Mouse (Mus musculus): ENCODE data around the gene Nmur1. TPM values are rescaled to one million over a fixed set of nuclear protein-coding genes. Genes with fewer than 3 reads are reported as not detected.

Nmur1 gene
- total RNA-seq (2012; rRNA removed) (not detected in 2 replicates), polyA plus RNA-seq (2012; ENCODE audit: insufficient read depth in 1 of 2, insufficient read length in 2 of 2, low read depth in 1 of 2, low replicate concordance in 2 of 2, missing spikeins in 1 of 2) (not detected)

GRCm38 (mm10) chr1:86426128-86426527, at the start of gene Nmur1, which contains the start of gene Tex44:
TSS of gene Nmur1 (minus strand) at chr1:86426228.
TSS of gene Tex44 (plus strand) at chr1:86426329.
- H3K27me3 ChIP-seq (ENCODE audit: control insufficient read depth in 1 of 2, insufficient read depth in 2 of 2, low read length in 2 of 2): no peaks in the 10 kb centered on the region
- no peaks in the 10 kb centered on the region for H3K79me2 ChIP-seq (ENCODE audit: control insufficient read depth, insufficient read depth, low read length, poor library complexity)
- TF ChIP-seq GATA1 (IDR thresholded peaks at IDR 0.05; ENCODE audit: low read depth, low read length) (no peak), MEF2A (IDR thresholded peaks at IDR 0.05; ENCODE audit: extremely low read depth, insufficient replicate concordance, low read depth, low read length, poor library complexity, severe bottlenecking) (no peak), TBP (IDR thresholded peaks at IDR 0.05; ENCODE audit: low read depth, low read length) (no peak), SMC3 (IDR thresholded peaks at IDR 0.05; ENCODE audit: low read depth, low read length) (no peak), CHD2 (IDR thresholded peaks at IDR 0.05; ENCODE audit: low read length) (no peak), ZNF384 (IDR thresholded peaks at IDR 0.05; ENCODE audit: low read depth, low read length) (no peak), E2F4 (IDR thresholded peaks at IDR 0.05; ENCODE audit: borderline replicate concordance, low read depth, low read length) (no peak), GABPA (IDR thresholded peaks at IDR 0.05; ENCODE audit: low read depth, low read length) (no peak)
- H3K9me3 ChIP-seq (replicated peaks; ENCODE audit: insufficient read depth, low read length): no peaks in the 10 kb centered on the region
- H3K9ac ChIP-seq (ENCODE audit: control insufficient read depth, low read depth, low read length, poor library complexity, severe bottlenecking): no peak within 1 kb of the TSS
- H3K36me3 ChIP-seq (ENCODE audit: control insufficient read depth in 1 of 2, insufficient read depth in 2 of 2, low read length in 2 of 2): no peaks in the 10 kb centered on the region
- no peak within 1 kb of the TSS for H3K27ac ChIP-seq (ENCODE audit: control insufficient read depth, low read depth, low read length)
- no peaks in the 10 kb centered on the region for H3K4me1 ChIP-seq (ENCODE audit: control insufficient read depth in 1 of 2, insufficient read depth in 2 of 2, low read length in 2 of 2)
- no peak within 1 kb of the TSS for H3K4me3 ChIP-seq (ENCODE audit: control insufficient read depth in 1 of 2, insufficient read depth in 1 of 2, low read depth in 2 of 2, low read length in 2 of 2)
- no peak for DNase-seq (ENCODE audit: low read depth, low spot score)

GRCm38 (mm10) chr1:86473109-86473760, 47.2 kb upstream of the Nmur1 start:
- H3K4me1 ChIP-seq (ENCODE audit: control insufficient read depth in 1 of 2, insufficient read depth in 2 of 2, low read length in 2 of 2): peaks cover 10 to 14% of the 10 kb centered on the region in 2 experiments
- peak overlapping the region; percentile 86 for H3K9ac ChIP-seq (ENCODE audit: control insufficient read depth, low read depth, low read length, poor library complexity, severe bottlenecking)

More at GRCm38 (mm10) chr1:86473109-86473760, 47.2 kb upstream of the Nmur1 start:
- Histone ChIP-seq H3K27me3 (ENCODE audit: control insufficient read depth in 1 of 2, insufficient read depth in 2 of 2, low read length in 2 of 2) (no peaks in the 10 kb centered on the region), H3K4me3 (ENCODE audit: control insufficient read depth in 1 of 2, insufficient read depth in 1 of 2, low read depth in 2 of 2, low read length in 2 of 2) (no peak overlapping the region), H3K36me3 (ENCODE audit: control insufficient read depth in 1 of 2, insufficient read depth in 2 of 2, low read length in 2 of 2) (peaks cover 0 to 5% of the 10 kb centered on the region in 2 experiments; a peak in 2 of 4 replicates), H3K79me2 (ENCODE audit: control insufficient read depth, insufficient read depth, low read length, poor library complexity) (peaks cover 4% of the 10 kb centered on the region; the same call in 1 of the 2 replicates), H3K27ac (ENCODE audit: control insufficient read depth, low read depth, low read length) (peak overlapping the region; percentile 82; the same call in 1 of the 2 replicates), H3K9me3 (replicated peaks; ENCODE audit: insufficient read depth, low read length) (no peaks in the 10 kb centered on the region)
- no peak for DNase-seq (ENCODE audit: low read depth, low spot score)
- no peak for TF ChIP-seq E2F4 (IDR thresholded peaks at IDR 0.05; ENCODE audit: borderline replicate concordance, low read depth, low read length)
- no peak for TF ChIP-seq POLR2A (IDR thresholded peaks at IDR 0.05; ENCODE audit: control insufficient read depth in 1 of 2, insufficient read depth in 1 of 2, low read depth in 1 of 2, low read length in 2 of 2, poor library complexity in 1 of 2)
- TF ChIP-seq MXI1 (IDR thresholded peaks at IDR 0.05; ENCODE audit: low read depth, low read length): no peak
- no peak for TF ChIP-seq GABPA (IDR thresholded peaks at IDR 0.05; ENCODE audit: low read depth, low read length)
- TF ChIP-seq RCOR1 (IDR thresholded peaks at IDR 0.05; ENCODE audit: low read depth, low read length): no peak
- TF ChIP-seq TAL1 (IDR thresholded peaks at IDR 0.05; ENCODE audit: low read length): no peak
- TF ChIP-seq NELFE (IDR thresholded peaks at IDR 0.05; ENCODE audit: low read depth, low read length): no peak
- TF ChIP-seq SMC3 (IDR thresholded peaks at IDR 0.05; ENCODE audit: low read depth, low read length): no peak
- TF ChIP-seq HCFC1 (IDR thresholded peaks at IDR 0.05; ENCODE audit: low read depth, low read length): no peak
- no peak for TF ChIP-seq ZMIZ1 (IDR thresholded peaks at IDR 0.05; ENCODE audit: low read depth, low read length)
- TF ChIP-seq USF2 (IDR thresholded peaks at IDR 0.05; ENCODE audit: borderline replicate concordance in 1 of 2, insufficient read depth in 1 of 2, low read depth in 1 of 2, low read length in 2 of 2): no peak
- no peak for TF ChIP-seq CHD1 (IDR thresholded peaks at IDR 0.05; ENCODE audit: low read depth, low read length)
- TF ChIP-seq MAFK (IDR thresholded peaks at IDR 0.05; ENCODE audit: borderline replicate concordance, low read depth, low read length): no peak
- no peak for TF ChIP-seq JUND (IDR thresholded peaks at IDR 0.05; ENCODE audit: low read depth, low read length)
- no peak for TF ChIP-seq ZNF384 (IDR thresholded peaks at IDR 0.05; ENCODE audit: low read depth, low read length)
